Mouse (Mus musculus): Measurements from ENCODE around the gene Paxx.

The Paxx gene

DNA sequence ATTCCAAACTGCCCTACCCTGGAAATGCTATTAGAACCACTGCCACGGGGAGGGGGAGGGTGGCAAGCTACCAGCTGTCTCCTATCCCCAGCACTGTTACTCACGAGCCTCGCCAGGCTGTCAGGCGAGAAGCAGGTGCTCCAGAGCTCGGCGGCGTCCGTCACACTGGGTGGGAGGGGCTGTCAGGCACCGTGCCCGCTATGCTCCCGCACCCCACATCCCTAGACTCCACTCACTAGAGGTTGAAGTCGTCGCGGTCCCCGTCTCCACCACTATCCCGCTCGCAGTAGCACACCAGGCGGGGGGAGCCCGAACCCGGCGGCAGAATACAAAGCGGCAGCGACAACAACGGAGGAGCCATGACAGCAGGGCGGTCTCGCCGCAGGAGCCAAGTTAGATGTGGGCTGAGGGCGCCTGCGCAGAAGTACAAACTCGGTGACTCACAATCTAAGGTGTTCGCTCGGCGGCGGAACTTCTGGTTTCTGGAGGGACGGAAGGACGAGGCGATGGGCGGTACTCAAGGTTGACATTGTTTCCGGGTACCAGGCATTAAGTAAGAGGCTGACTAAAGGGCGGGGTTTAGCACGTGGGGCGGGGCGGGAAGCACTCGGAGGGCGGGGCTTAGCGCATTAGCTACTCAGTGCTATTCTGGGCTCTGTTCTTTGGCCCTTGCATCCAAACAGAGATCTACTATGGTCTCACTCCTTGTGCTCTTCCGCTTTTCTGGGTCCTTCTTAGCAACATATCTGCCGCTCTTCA lies at the start of gene Paxx:
Gene Paxx (minus strand): TSS at position 544 of the 759 bp plus-strand sequence.
- peak; percentile 89 to 90 for DNase-seq (ENCODE audit: low spot score in 2 of 2)

DNA sequence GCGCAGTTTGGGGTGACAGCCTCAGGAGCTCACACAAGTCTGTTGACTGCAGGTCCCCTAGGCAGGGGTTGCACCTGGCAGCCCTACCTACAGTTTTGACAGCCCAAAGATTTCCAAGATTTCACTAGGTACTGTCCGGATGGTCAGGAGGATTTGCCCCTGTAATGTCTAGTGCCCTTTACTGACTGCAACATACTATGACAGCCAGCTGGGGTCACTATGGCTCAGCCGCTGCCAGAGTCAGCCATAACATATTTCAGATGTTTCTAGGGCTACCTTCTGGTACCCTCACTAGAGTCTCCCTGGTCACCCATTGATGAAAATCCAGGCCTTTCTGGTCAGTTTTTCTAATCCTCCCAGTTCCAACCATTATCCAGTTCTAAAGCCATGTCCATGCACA lies 49.0 kb upstream of the Paxx start:
- no peak for DNase-seq (ENCODE audit: low spot score in 2 of 2)

DNA sequence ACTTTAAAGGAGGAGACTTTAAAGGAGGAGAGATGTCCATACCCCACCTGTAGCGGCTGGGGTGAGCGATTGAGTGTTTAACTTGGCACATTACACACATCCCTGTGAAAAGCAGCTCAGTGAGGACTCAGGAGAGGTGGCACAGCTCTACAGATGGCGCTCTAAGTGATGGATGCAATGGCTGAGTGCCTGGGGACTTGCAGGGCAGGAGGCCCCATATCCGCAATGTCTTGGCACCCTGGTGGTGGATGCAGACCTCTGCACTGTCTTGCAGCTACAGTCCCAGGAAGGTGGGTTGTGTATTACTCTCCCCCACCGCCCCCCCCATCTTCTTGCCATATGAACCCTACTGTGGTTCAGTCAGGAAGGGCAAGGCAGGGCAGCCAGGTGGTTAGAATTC lies 46.1 kb upstream of the Paxx start:
- DNase-seq (ENCODE audit: low spot score in 2 of 2), result no peak

DNA sequence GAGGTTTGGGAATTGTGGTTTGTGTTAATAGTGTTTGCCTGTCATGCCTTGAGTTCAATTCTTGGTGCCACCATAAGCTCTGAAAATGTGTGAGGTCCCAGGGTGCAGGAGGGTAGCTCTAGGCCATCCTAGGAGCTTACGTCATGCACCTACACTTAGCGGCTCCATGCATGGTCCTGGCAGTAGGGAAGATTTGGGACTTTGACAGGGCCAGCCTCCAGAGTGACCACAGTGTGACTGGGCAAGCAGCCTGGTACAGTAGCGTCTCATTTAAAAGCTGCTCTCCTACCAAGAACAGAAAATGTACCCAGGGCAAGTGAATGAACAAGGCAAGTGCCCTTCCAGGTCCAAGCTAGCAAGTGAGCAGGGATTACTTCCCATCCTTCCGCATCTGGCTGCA lies 45.0 kb upstream of the Paxx start:
- DNase-seq (ENCODE audit: low spot score in 2 of 2), result no peak

DNA sequence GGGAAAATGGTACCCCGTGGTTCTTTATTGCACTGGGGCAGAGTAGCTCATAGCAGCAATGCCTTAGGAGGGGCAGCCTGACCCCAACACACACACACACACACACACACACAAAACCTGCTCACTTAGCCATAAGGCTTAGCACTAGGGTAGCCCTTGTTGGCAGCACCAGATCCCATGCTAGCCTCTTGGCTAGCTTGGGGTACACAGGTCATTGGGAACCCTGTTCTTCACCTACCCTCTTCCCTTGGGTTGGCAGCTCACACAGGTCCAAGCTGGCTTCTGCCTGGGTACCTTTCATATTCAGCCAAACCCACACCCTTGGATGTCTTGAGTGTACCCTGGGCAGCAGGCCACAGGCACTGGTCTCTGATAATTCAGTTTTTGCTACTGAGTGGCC lies 44.1 kb upstream of the Paxx start:
- DNase-seq (ENCODE audit: low spot score in 2 of 2), result no peak

DNA sequence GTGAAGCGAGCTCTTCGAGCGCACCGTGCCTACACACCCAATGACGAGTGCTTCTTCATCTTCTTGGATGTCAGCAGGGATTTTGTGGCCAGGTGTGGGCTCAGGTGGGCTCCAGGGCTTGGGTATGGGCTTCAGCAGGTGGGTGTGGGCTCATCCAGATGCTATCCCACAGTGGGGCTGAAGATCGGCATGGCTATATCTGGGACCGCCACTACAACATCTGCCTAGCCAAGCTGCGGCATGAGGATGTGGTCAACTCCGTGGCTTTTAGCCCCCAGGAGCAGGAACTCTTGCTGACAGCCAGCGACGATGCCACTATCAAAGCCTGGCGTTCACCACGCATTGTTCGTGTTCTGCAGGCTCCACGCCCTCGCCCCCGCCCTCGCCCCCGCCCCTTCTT lies 43.6 kb upstream of the Paxx start:
- DNase-seq (ENCODE audit: low spot score in 2 of 2), result no peak

DNA sequence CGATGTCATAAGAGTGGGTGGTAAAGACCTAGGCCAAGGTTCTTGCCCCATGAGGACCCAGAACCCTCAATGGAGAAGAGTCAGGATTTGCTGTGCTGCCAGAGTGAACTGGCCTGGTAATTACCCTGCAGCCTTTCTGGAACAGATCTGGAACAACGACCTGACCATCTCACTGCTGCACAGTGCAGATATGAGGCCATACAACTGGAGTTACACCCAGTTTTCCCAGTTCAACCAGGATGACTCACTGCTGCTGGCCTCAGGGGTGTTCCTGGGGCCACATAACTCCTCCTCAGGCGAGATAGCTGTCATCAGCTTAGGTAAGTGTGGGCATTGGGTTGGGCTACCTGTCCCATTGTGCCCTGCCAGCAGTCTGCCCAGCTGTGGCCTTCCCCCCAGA lies 41.8 kb upstream of the Paxx start:
- no peak for DNase-seq (ENCODE audit: low spot score in 2 of 2)

DNA sequence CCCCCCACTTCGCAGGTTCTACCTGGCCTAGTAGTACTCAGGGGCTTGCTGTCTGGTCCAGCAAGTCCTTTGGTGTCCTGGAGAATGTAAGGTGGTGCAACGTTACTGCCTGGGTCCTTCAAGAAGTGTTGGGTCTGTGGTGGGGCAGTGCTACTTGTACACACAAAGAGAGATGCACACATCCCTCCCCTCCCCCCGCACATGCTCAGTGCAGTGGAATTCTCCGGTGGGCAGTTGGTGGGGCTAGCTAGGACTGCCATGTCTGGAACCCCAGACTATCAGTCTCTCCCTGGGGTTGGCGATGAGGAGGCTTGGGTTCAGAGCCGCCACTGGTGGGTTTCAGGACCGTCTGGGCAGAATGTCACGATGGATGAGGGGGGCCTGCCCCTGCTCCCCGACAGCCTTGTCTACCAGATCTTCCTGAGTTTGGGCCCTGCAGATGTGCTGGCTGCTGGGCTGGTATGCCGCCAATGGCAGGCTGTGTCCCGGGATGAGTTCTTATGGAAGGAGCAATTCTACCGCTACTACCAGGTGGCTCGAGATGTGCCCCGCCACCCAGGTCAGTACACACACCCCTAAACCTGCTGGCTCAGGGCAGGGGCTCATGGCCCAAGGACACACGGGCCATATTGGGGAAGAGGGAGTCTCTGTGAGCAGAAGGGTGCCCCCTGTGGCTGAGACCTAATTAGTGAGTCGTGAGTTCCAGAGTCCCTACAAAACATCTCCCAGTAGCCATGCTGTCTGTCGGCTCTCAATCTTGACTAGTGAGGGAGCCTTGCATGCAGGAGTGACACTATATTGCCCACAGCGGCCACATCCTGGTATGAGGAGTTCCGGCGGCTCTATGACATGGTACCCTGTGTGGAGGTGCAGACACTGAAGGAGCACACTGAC lies 40.9 kb upstream of the Paxx start, which contains the start of gene C8g:
Gene C8g (minus strand): TSS at position 127 of the 894 bp plus-strand sequence.
- no peak for DNase-seq (ENCODE audit: low spot score in 2 of 2)

DNA sequence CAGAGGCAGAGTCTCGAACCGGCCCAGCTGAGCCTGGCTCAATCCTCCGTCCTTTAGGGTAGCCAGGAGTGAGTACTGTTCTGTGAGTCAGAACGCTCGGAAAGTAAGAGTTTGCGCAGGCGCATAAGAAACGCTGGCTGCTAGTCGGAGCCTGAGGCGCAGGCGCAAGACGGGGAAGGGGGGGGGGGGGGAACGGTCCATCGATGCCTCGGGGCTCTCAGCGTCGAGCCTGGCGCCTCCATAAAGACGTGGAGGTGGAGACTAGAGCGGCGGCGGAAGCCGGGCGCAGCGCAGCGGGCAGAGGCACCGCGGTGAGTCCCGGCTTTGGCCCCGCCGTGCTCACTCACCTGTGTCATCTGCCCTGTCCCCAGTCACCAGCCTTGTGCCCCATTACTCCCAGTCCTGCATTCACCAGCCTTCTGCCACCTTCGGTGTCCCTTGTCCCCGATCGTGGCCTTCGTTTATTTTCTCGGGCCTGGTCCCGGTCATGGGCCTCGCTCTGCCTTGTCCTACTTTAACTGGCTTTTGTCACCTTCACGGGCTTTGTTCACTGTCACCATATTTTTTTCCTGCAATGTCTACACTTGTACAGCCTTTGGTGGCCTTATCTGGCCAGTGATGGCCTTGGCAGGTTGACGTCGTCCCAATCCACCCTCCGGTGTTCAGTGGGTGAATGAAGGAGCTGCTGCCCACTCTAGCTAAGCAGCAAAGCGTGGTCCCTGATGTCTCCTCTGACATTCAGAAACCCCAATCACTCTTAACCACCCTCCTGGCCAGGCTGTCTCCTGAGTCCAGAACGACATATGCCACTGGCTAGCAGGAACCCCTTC lies 39.9 kb upstream of the Paxx start, which contains the start of gene Fbxw5:
Gene Fbxw5 (plus strand): TSS at position 175 of the 830 bp plus-strand sequence.
- DNase-seq (ENCODE audit: low spot score in 2 of 2), result peak; percentile 76 to 86

DNA sequence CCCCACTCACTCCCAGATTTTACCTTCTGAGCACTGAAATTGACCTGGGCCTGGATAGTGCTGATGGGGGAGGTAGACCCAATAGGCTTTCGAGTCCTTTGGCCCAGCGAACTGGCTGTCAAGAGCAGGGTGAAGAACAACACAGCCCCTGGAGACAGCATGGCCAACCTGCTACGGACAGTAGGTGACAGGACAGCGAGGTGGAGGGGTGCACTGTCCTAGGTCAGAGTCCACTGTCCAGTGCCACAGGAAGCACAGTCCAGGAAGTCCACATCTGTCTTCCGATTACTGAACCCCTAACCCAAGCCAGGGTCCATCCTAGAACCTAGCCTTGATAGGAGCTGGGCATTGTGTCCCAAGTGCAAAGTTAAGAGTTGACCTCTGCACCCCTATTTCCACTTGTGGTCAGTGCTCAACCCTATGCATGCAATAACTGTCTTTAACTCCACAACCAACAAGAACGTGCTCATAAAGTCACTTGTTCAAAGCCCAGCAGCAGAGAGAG lies 39.2 kb upstream of the Paxx start:
- no peak for DNase-seq (ENCODE audit: low spot score in 2 of 2)

DNA sequence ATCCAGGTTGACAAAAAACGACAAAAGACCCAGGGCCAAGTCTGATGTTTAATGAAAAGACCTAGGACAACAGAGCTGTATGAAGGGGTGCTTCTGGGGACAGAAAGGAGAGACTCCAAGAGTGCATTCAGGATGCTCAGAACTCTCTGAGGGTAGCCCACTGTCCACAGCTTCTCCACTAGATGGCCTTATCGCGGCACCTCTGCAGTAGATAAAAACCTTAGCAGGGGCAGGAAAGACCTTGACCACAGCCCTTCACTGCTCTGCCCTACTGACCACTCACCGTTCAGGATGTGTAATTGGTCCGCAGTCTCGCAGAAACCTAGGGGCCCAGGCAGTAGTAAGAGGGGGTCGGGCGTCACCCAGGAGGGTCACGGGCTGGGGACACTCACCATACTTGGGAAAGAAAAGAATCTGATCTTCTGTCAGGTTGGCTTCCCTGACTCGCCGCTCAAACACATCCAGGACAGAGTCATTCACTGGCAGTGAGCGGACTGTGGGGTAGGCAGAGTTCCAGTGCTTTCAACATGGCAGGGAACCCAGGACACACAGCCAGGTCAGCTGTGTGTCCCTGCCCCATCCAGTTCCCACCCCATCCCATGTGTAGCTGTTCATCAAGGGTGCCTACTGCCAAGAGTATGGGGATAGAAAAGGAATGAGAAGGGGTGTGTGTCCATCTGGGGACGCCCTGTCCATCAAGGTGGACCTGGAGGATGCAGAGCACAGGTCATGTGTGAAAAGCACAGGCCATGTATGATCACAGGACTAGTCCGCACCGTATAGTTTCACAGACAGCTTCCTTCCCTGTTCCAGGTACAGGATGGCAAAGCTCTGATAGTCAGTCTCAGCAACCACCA lies 38.0 kb upstream of the Paxx start:
- DNase-seq (ENCODE audit: low spot score in 2 of 2), result no peak

DNA sequence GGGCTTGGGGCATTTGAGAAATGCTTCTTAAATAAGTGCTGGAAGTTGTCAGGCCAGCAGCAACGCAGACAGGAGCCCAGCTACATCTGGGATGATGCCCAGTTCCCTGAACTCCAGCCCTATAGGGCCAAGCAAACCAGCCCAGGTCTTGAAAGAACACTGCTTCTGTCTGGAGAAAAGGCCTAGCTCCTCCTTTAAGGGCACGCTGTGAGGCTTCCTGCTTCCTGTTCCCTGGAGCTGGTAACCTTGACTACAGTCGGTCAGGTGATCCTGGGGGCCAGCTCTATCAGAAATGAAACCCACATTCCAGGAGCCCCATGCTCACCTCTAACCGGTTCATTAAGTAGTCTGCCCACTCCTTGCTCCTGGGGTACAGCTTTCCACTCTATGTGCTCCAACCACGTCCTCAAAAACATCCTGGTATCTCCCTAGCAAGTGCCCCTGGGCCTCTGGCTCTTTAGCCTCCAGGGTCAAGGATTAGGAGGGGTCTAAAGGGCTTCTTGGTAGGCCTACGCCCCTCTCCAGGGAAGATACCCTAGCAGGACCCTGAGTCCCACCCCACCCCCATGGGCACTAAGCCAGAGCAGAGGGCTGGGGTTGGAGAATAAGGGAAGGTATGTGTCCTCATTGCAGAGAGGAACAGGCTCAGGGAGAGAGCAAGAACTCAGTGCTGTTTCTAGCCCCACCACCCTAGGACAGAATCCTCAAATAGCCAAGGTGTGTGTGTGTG lies 37.1 kb upstream of the Paxx start:
- no peak for DNase-seq (ENCODE audit: low spot score in 2 of 2)

DNA sequence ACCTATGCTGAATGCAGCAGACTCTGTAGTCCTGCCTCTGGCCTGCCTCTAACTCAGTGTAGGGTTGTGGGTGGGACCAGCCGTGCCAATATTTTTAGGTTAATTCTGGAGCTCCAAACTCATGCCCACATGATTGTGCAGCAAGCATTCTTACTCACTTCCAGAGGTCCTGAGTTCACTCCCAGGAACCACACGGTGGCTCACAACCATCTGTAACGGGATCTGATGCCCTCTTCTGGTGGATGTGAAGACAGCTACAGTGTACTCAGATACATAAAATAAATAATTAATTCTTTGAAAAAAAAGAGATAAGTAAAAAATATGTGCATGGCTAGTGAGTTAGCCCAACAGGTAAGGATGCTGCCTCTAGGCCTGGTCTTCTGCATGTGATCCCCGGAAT lies 35.6 kb upstream of the Paxx start:
- DNase-seq (ENCODE audit: low spot score in 2 of 2), result no peak

DNA sequence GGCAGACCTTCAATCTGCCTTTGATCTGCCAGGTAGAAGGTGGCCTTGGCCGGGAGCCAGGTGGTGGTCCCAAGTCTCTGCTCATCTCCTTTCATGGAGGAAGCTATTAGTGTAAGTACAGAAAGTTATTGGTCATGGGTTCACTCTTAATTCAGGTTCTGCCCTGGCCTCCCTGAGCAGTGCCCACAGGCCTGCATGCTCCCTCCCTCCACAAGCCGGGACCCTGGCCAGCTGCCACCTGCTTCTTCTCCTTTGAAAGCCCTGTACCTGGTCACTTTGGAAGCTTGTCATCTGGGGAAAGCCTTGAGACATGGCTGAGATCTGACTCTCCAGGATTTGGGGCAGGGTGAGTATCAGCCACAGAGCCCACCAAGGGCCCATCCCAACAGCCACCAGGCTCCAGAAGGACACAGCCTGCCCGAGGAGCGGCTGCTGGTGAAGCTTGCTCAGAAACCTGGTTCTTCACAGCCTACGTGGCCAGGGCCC lies 32.6 kb upstream of the Paxx start, which contains the start of gene Lcn12:
Gene Lcn12 (minus strand): TSS at position 436 of the 486 bp plus-strand sequence.
- DNase-seq (ENCODE audit: low spot score in 2 of 2), result no peak

DNA sequence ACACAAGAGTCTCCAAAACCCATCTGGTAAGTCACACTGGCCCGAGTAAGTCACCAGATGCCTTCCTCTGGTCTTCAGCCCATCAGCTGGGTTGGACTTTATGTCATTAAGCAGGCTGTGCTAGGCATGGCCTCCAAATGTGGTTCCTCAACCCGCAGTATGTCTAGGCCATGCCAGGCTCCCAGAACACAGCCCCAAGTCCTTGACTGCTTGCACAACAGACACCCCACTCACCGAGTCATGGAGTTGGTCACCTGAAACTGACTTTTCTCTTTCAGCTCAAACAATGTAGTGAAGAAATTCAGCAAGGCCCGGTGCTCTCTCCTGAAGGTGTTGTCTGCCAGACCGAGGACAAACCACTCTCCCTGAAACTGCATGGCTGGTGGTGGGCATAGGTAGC lies 32.1 kb upstream of the Paxx start:
- DNase-seq (ENCODE audit: low spot score in 2 of 2), result no peak

DNA sequence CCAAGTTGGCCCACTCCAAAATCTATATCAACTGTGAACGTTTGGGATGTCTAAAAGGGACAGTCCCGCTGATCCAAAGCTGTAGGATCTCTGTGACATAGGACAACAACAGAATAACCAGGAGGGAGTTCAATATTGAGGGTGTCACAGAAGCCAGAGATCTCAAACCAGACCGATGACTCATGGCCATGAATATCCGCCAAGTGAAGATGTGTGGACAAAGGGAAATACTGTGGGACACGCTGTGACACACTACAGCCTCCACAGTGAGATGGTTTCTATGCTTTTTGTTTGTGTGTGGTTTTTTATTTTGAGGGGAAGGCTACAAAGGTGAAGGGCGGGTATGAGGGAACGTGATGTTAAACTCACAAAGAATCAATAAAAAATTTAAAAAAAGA lies 27.8 kb upstream of the Paxx start:
- DNase-seq (ENCODE audit: low spot score in 2 of 2), result no peak

DNA sequence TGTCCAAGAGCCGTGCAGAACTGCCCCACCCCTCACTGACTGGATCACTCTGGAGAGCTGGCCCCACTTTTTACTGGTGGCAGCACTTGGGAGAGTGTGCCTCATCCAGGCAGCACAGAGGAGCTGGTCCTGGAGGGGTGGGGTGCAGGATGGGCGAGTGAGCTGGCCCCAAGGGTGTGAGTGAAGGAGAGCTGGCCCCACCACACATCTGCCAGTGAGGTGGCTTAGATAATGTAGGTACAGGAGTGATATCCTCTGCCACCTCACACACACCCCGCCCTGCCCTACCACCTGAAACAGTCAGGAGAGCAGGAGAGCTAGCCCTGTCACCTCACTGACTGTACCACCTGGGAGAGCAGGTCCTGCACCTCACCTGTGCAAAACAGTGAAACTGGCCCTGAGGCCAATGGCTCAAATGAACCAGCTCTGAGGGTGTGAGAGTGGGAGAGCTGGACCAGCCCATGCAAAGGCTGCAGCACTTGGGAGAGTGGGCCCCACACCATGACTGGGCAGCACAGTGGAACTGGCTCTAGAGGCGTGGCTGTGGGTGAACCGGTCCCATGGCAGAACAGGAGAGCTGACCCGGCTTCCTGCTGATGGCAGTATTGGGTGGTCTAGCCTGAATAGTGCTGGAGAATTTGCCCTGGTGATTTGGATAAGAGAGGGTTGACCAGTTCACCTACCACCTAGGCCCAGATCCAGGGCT lies 27.2 kb upstream of the Paxx start:
- DNase-seq (ENCODE audit: low spot score in 2 of 2), result no peak

DNA sequence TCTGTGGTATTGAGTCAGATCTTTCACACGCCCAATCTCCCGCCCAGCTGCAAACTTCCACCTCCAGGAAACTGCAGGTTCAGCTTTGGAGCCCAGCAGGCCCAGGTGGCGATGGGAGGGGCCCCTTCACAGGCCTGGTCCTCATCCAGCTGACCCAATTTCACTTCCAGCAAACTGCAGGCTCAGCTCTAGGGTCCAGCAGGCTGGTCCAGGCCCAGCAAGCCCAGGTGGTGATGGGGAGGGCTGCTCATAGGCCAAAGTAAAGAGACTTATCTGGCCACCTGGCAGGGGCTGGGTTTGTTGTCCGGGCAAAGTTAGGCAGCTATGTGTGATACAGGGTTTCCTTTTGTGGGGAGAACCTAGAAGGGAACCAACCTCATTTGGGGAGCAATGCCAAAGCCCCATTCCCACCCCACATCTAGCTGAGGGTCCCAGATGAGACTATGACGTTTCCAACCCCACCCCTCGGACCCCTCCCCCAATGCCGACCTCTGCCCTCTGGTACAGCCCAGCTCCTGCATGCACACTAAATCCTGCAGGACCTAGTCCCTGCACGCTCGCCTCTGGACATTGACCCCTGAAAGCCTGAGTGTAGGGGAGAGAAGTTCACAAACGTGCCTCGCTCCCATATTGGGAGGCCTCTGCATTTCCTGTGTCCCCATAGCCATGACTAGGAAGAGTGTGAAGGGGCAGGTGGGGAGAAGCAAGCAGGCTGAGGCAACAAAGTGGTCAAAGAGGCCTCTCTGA lies 24.2 kb upstream of the Paxx start:
- DNase-seq (ENCODE audit: low spot score in 2 of 2), result no peak

DNA sequence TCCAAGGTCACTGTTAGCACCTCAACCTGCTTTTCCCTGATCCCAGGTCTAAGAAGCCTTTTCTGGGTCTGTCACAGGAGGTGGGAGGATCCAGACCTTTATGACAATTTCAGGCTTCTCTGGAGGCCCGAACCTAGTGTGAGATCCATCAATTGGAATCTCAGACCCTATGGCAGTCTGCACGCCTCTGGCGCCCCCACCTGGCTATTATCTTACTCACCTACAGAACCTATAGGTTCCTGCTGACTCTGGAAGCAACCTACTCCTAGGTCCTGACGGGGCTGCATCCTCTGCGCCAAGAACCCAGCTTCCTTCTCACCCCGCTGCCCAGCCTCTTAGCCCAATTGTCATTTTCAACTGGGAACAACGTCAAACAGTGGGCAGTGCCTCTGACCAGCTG lies 22.1 kb upstream of the Paxx start:
- no peak for DNase-seq (ENCODE audit: low spot score in 2 of 2)
